Mouse (Mus musculus) lung, embryonic 15.5 days (tissue): ENCODE results near the gene Rpl18. TPM values are rescaled to one million over a fixed set of nuclear protein-coding genes. Genes with fewer than 3 reads are reported as not detected.

Source experiments
- ATAC-seq: fragments of 200-750 bp; cut with Nextera tagmentation; 2 replicates; pipeline ENCODE4 v1.8.0; 2017; ENCODE audit warnings: moderate number of reproducible peaks, borderline replicate concordance; ENCODE audit not compliant: low FRiP score, low TSS enrichment; ENCODE audit errors: extremely low read depth
- H3K27ac ChIP-seq: fragments of 300-500 bp; sonication (generic); 2 replicates; pipeline ENCODE4 v1.5.1; 2015; ENCODE audit warnings: moderate library complexity, mild to moderate bottlenecking, inconsistent platforms
- H3K27me3 ChIP-seq: fragments of 300-500 bp; sonication (generic); 2 replicates; pipeline ENCODE4 v1.6.1; 2015; ENCODE audit warnings: inconsistent platforms
- H3K36me3 ChIP-seq: fragments of 300-500 bp; sonication (generic); 2 replicates; pipeline ENCODE4 v1.6.1; 2015; ENCODE audit warnings: inconsistent platforms
- H3K4me1 ChIP-seq: fragments of 300-500 bp; sonication (generic); 2 replicates; pipeline ENCODE4 v1.6.1; 2015; ENCODE audit warnings: inconsistent platforms
- H3K4me2 ChIP-seq: fragments of 300-500 bp; sonication (generic); 2 replicates; pipeline ENCODE4 v1.6.1; 2015; ENCODE audit warnings: inconsistent platforms, mild to moderate bottlenecking, moderate library complexity
- H3K4me3 ChIP-seq: fragments of 300-500 bp; sonication (generic); 2 replicates; pipeline ENCODE4 v1.5.1; 2015; ENCODE audit warnings: mild to moderate bottlenecking, inconsistent platforms
- H3K9ac ChIP-seq: fragments of 300-500 bp; sonication (generic); 2 replicates; pipeline ENCODE4 v1.6.1; 2015; ENCODE audit warnings: inconsistent platforms
- H3K9me3 ChIP-seq: fragments of 300-500 bp; sonication (generic); 2 replicates; pipeline ENCODE4 v1.6.1; 2016; ENCODE audit warnings: inconsistent platforms
- WGBS: fragments of 180-500 bp; shearing (Covaris S2); methylation state at CpG from one replicate; pipeline ENCODE4 v1.1.7; 2015; 5-methylcytosine and 5-hydroxymethylcytosine counted together
- polyA plus RNA-seq: library from polyadenylated mRNA; unstranded; fragments of >200 nt; fragmentation: Nextera tagmentation; extraction: Ambion mirVana; gene quantifications from 2 replicates; pipeline ENCODE4 v1.2.1, GENCODE M21; 2015

Gene Rpl18
- polyA plus RNA-seq, 1 experiment from 2014 or later, result 1,016 TPM

- Histone ChIP-seq H3K4me2 (peak within 1 kb of the TSS; percentile 86), H3K9ac (peak within 1 kb of the TSS; percentile 97), H3K27me3 (no peaks in the 10 kb centered on the region), H3K27ac (peak within 1 kb of the TSS; percentile 88), H3K36me3 (peaks cover 44% of the 10 kb centered on the region), H3K9me3 (no peaks in the 10 kb centered on the region), H3K4me1 (peaks cover 60% of the 10 kb centered on the region), H3K4me3 (peak within 1 kb of the TSS; percentile 86)
- ATAC-seq, result peak; percentile 70
- WGBS, result under 1% methylated on average over 41 of the region's 41 CpGs
Observed at GRCm38 (mm10) chr7:45717918-45718297, 2.7 kb downstream of the Rpl18 start, which contains the start of gene Sphk2. Gene Sphk2, minus strand, starts transcription at chr7:45718002.

GRCm38 (mm10) chr7:45718331-45718730 is 3.1 kb downstream of the Rpl18 start:
- peaks cover 55% of the 10 kb centered on the region for H3K4me1 ChIP-seq
- H3K36me3 ChIP-seq, result peaks cover 44% of the 10 kb centered on the region
- peak overlapping the region; percentile 88 for H3K27ac ChIP-seq
- ATAC-seq, result no peak
- under 1% methylated on average over 20 of the region's 20 CpGs for WGBS
- H3K4me2 ChIP-seq, result peak overlapping the region; percentile 82
- peak overlapping the region; percentile 97 for H3K9ac ChIP-seq
- H3K27me3 ChIP-seq, result no peaks in the 10 kb centered on the region
- H3K4me3 ChIP-seq, result peak overlapping the region; percentile 86
- no peaks in the 10 kb centered on the region for H3K9me3 ChIP-seq

GRCm38 (mm10) chr7:45719180-45719579 is 3.9 kb downstream of the Rpl18 start:
- 67% methylated on average over 10 of the region's 10 CpGs for WGBS
- peaks cover 49% of the 10 kb centered on the region for H3K36me3 ChIP-seq
- H3K27ac ChIP-seq, result 0 out of 2 replicates have a peak overlapping the region, but pooled peaks have one; percentile 37
- no peaks in the 10 kb centered on the region for H3K27me3 ChIP-seq
- H3K4me2 ChIP-seq, result peak overlapping the region; percentile 82
- H3K4me3 ChIP-seq, result peak overlapping the region; percentile 86
- H3K4me1 ChIP-seq, result peaks cover 49% of the 10 kb centered on the region
- H3K9me3 ChIP-seq, result no peaks in the 10 kb centered on the region
- H3K9ac ChIP-seq, result peak overlapping the region; percentile 97
- ATAC-seq, result no peak

DNA sequence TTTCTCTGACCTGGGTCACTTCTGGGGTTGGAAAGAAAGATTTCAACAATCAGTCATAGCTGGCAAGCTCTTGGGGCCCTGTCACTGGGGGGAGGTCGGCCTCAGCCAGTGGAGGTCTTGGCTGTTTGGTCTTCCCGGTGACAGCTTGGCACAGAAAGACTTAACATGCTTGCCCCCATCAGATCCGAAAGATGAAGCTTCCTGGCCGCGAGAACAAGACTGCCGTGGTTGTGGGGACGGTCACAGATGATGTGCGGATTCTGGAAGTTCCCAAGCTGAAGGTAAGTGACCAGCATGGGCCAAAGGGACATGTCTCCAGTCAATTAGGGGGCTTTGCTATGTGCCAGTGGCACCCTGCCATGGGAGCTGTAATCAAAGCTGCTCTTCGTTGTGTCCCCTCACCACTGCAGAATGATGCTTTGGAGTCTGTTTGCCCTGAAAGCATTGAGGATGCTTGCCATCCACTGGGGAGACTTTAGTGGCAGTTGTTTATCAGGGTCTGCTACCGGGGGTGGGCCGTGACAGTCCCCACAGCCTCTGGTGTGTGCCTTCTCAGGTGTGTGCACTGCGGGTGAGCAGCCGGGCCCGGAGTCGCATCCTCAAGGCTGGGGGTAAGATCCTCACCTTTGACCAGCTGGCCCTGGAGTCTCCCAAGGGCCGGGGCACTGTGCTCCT is 4.6 kb downstream of the Rpl18 start:
- H3K4me3 ChIP-seq, result peak overlapping the region; percentile 86; the same call in 1 of the 2 replicates
- H3K27me3 ChIP-seq, result no peaks in the 10 kb centered on the region
- peaks cover 56% of the 10 kb centered on the region for H3K36me3 ChIP-seq
- H3K9ac ChIP-seq, result peak overlapping the region; percentile 97
- 79% methylated on average over 16 of the region's 16 CpGs for WGBS
- no peaks in the 10 kb centered on the region for H3K9me3 ChIP-seq
- peaks cover 43% of the 10 kb centered on the region for H3K4me1 ChIP-seq
- no peak overlapping the region for H3K27ac ChIP-seq
- peak overlapping the region; percentile 82 for H3K4me2 ChIP-seq
- ATAC-seq, result no peak

GRCm38 (mm10) chr7:45720413-45721233 is 5.4 kb downstream of the Rpl18 start, which contains the start of gene Fam83e:
Gene Fam83e, plus strand, starts transcription at chr7:45721212.
- no peak within 1 kb of the TSS for H3K9ac ChIP-seq
- H3K4me3 ChIP-seq, result no peak within 1 kb of the TSS
- H3K36me3 ChIP-seq, result peaks cover 63% of the 10 kb centered on the region
- H3K4me2 ChIP-seq, result no peak within 1 kb of the TSS
- no peaks in the 10 kb centered on the region for H3K27me3 ChIP-seq
- H3K9me3 ChIP-seq, result no peaks in the 10 kb centered on the region
- peaks cover 40% of the 10 kb centered on the region for H3K4me1 ChIP-seq
- H3K27ac ChIP-seq, result no peak within 1 kb of the TSS
- ATAC-seq, result peak; percentile 2; the same call in 1 of the 2 replicates
- WGBS, result 63% methylated on average over 14 of the region's 14 CpGs

DNA sequence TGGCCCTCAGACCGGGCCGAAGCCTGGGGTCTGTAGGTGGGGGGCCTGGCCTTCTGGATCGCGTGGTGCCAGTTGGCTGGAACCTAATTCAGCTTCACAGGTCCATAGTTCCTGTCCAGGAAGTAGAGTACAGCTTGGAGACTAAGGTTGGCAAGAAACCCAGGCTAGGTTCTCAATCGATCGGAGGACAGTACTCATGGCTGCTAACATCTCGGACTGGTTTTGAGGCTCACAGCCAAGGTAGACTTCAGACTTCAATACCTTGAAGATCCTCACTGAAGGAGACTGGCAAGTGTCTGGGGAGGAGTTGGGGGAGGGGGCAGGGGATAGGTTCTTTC is 5.9 kb downstream of the Rpl18 start:
- peaks cover 34% of the 10 kb centered on the region for H3K4me1 ChIP-seq
- H3K27me3 ChIP-seq, result no peaks in the 10 kb centered on the region
- H3K9me3 ChIP-seq, result no peaks in the 10 kb centered on the region
- no peak overlapping the region for H3K4me2 ChIP-seq
- H3K27ac ChIP-seq, result no peak overlapping the region
- no peak for ATAC-seq
- no peak overlapping the region for H3K9ac ChIP-seq
- no peak overlapping the region for H3K4me3 ChIP-seq
- WGBS, result 68% methylated on average over 7 of the region's 7 CpGs
- peaks cover 68% of the 10 kb centered on the region for H3K36me3 ChIP-seq

- no peak for ATAC-seq
- 57% methylated on average over 13 of the region's 13 CpGs for WGBS
- Histone ChIP-seq H3K27me3 (no peaks in the 10 kb centered on the region), H3K4me1 (peaks cover 28% of the 10 kb centered on the region), H3K27ac (no peak overlapping the region), H3K4me2 (no peak overlapping the region), H3K9me3 (no peaks in the 10 kb centered on the region), H3K4me3 (no peak overlapping the region), H3K9ac (no peak overlapping the region), H3K36me3 (peaks cover 73% of the 10 kb centered on the region)
Observed at GRCm38 (mm10) chr7:45721642-45722347, 6.5 kb downstream of the Rpl18 start.

- Histone ChIP-seq H3K4me3 (no peak overlapping the region), H3K27me3 (no peaks in the 10 kb centered on the region), H3K9ac (no peak overlapping the region), H3K36me3 (peaks cover 76% of the 10 kb centered on the region), H3K4me1 (peaks cover 24% of the 10 kb centered on the region), H3K9me3 (no peaks in the 10 kb centered on the region), H3K4me2 (no peak overlapping the region), H3K27ac (no peak overlapping the region)
- WGBS, result 73% methylated on average over 13 of the region's 13 CpGs
- no peak for ATAC-seq
Observed at GRCm38 (mm10) chr7:45722348-45722713, 7.1 kb downstream of the Rpl18 start.

- Histone ChIP-seq H3K4me3 (no peak overlapping the region), H3K9ac (no peak overlapping the region), H3K4me1 (peaks cover 24% of the 10 kb centered on the region), H3K9me3 (no peaks in the 10 kb centered on the region), H3K36me3 (peaks cover 76% of the 10 kb centered on the region), H3K27me3 (no peaks in the 10 kb centered on the region), H3K27ac (no peak overlapping the region), H3K4me2 (no peak overlapping the region)
- no peak for ATAC-seq
- 84% methylated on average over 4 of the region's 4 CpGs for WGBS
Observed at GRCm38 (mm10) chr7:45723301-45723700, 8.0 kb downstream of the Rpl18 start.

GRCm38 (mm10) chr7:45723781-45724180 is 8.5 kb downstream of the Rpl18 start:
- H3K27me3 ChIP-seq, result no peaks in the 10 kb centered on the region
- 91% methylated on average over 14 of the region's 14 CpGs for WGBS
- ATAC-seq, result no peak
- no peak overlapping the region for H3K4me2 ChIP-seq
- H3K4me3 ChIP-seq, result no peak overlapping the region
- H3K9ac ChIP-seq, result no peak overlapping the region
- H3K9me3 ChIP-seq, result no peaks in the 10 kb centered on the region
- H3K4me1 ChIP-seq, result peaks cover 23% of the 10 kb centered on the region
- H3K36me3 ChIP-seq, result peaks cover 78% of the 10 kb centered on the region
- H3K27ac ChIP-seq, result no peak overlapping the region

GRCm38 (mm10) chr7:45725151-45725550 is 9.9 kb downstream of the Rpl18 start:
- Histone ChIP-seq H3K36me3 (peaks cover 69% of the 10 kb centered on the region), H3K27ac (no peak overlapping the region), H3K27me3 (no peaks in the 10 kb centered on the region), H3K9ac (no peak overlapping the region), H3K9me3 (no peaks in the 10 kb centered on the region), H3K4me1 (peaks cover 9% of the 10 kb centered on the region), H3K4me3 (no peak overlapping the region), H3K4me2 (no peak overlapping the region)
- WGBS, result 84% methylated on average over 9 of the region's 9 CpGs
- ATAC-seq, result no peak
